Mouse (Mus musculus): ENCODE results near the gene Foxo6. TPM values are rescaled to one million over a fixed set of nuclear protein-coding genes. Genes with fewer than 3 reads are reported as not detected.

The Foxo6 gene
- polyA plus RNA-seq, 1 experiment from 2014 or later, result 0.37 TPM

GRCm38 (mm10) chr4:120314571-120314970 is 27.4 kb upstream of the Foxo6 start:
- Histone ChIP-seq H3K36me3 (no peaks in the 10 kb centered on the region), H3K4me1 (no peaks in the 10 kb centered on the region), H3K4me2 (no peak overlapping the region), H3K9me3 (no peaks in the 10 kb centered on the region), H3K9ac (no peak overlapping the region), H3K27ac (no peak overlapping the region), H3K4me3 (replicated peaks) (no peak overlapping the region), H3K27me3 (replicated peaks) (no peaks in the 10 kb centered on the region)
- WGBS, result 45% methylated on average over 3 of the region's 3 CpGs
- ATAC-seq (ENCODE audit: insufficient read depth, low FRiP score, low read depth), result no peak

- H3K4me1 ChIP-seq, result no peaks in the 10 kb centered on the region
- H3K27me3 ChIP-seq (replicated peaks), result no peaks in the 10 kb centered on the region
- WGBS, result 66% methylated on average over 5 of the region's 5 CpGs
- no peaks in the 10 kb centered on the region for H3K9me3 ChIP-seq
- H3K4me2 ChIP-seq, result no peak overlapping the region
- ATAC-seq (ENCODE audit: insufficient read depth, low FRiP score, low read depth), result no peak
- no peak overlapping the region for H3K4me3 ChIP-seq (replicated peaks)
- no peaks in the 10 kb centered on the region for H3K36me3 ChIP-seq
- no peak overlapping the region for H3K9ac ChIP-seq
- no peak overlapping the region for H3K27ac ChIP-seq
Observed at GRCm38 (mm10) chr4:120313309-120313708, 26.2 kb upstream of the Foxo6 start.

GRCm38 (mm10) chr4:120304580-120304979 is 17.4 kb upstream of the Foxo6 start:
- H3K4me1 ChIP-seq, result no peaks in the 10 kb centered on the region
- H3K9ac ChIP-seq, result no peak overlapping the region
- H3K27ac ChIP-seq, result no peak overlapping the region
- H3K4me3 ChIP-seq (replicated peaks), result no peak overlapping the region
- no peaks in the 10 kb centered on the region for H3K9me3 ChIP-seq
- H3K4me2 ChIP-seq, result no peak overlapping the region
- WGBS, result 10% methylated on average over 9 of the region's 9 CpGs
- ATAC-seq (ENCODE audit: insufficient read depth, low FRiP score, low read depth), result no peak
- no peaks in the 10 kb centered on the region for H3K36me3 ChIP-seq
- H3K27me3 ChIP-seq (replicated peaks), result no peaks in the 10 kb centered on the region

- Histone ChIP-seq H3K27me3 (replicated peaks) (no peaks in the 10 kb centered on the region; the same call in 1 of the 2 replicates), H3K36me3 (no peaks in the 10 kb centered on the region), H3K4me1 (no peaks in the 10 kb centered on the region), H3K4me3 (replicated peaks) (no peak overlapping the region), H3K9ac (no peak overlapping the region), H3K4me2 (no peak overlapping the region), H3K9me3 (no peaks in the 10 kb centered on the region), H3K27ac (no peak overlapping the region)
- 36% methylated on average over 7 of the region's 7 CpGs for WGBS
- ATAC-seq (ENCODE audit: insufficient read depth, low FRiP score, low read depth), result no peak
Observed at GRCm38 (mm10) chr4:120299287-120299686, 12.1 kb upstream of the Foxo6 start.

- peaks cover 9% of the 10 kb centered on the region; the same call in 1 of the 2 replicates for H3K27me3 ChIP-seq (replicated peaks)
- no peaks in the 10 kb centered on the region for H3K9me3 ChIP-seq
- no peak overlapping the region for H3K9ac ChIP-seq
- no peak overlapping the region for H3K4me3 ChIP-seq (replicated peaks)
- no peak overlapping the region for H3K4me2 ChIP-seq
- no peak overlapping the region for H3K27ac ChIP-seq
- 73% methylated on average over 11 of the region's 11 CpGs for WGBS
- peaks cover 10% of the 10 kb centered on the region for H3K4me1 ChIP-seq
- ATAC-seq (ENCODE audit: insufficient read depth, low FRiP score, low read depth), result no peak
- no peaks in the 10 kb centered on the region for H3K36me3 ChIP-seq
Observed at GRCm38 (mm10) chr4:120291106-120291822, 4.1 kb upstream of the Foxo6 start.

GRCm38 (mm10) chr4:120290486-120290885 is 3.3 kb upstream of the Foxo6 start:
- no peak overlapping the region for H3K27ac ChIP-seq
- no peaks in the 10 kb centered on the region for H3K36me3 ChIP-seq
- no peak overlapping the region for H3K4me3 ChIP-seq (replicated peaks)
- 45% methylated on average over 5 of the region's 5 CpGs for WGBS
- peaks cover 17% of the 10 kb centered on the region for H3K27me3 ChIP-seq (replicated peaks)
- no peak overlapping the region for H3K4me2 ChIP-seq
- H3K4me1 ChIP-seq, result peaks cover 10% of the 10 kb centered on the region
- H3K9me3 ChIP-seq, result no peaks in the 10 kb centered on the region
- no peak overlapping the region for H3K9ac ChIP-seq
- no peak for ATAC-seq (ENCODE audit: insufficient read depth, low FRiP score, low read depth)

- Histone ChIP-seq H3K9ac (no peak overlapping the region), H3K9me3 (no peaks in the 10 kb centered on the region), H3K4me1 (peaks cover 10% of the 10 kb centered on the region), H3K4me3 (replicated peaks) (no peak overlapping the region), H3K36me3 (no peaks in the 10 kb centered on the region), H3K4me2 (no peak overlapping the region), H3K27me3 (replicated peaks) (peaks cover 28% of the 10 kb centered on the region), H3K27ac (no peak overlapping the region)
- no peak for ATAC-seq (ENCODE audit: insufficient read depth, low FRiP score, low read depth)
- WGBS, result 65% methylated on average over 3 of the region's 3 CpGs
Observed at GRCm38 (mm10) chr4:120289181-120289965, 2.2 kb upstream of the Foxo6 start.

- no peak overlapping the region for H3K27ac ChIP-seq
- peaks cover 42% of the 10 kb centered on the region for H3K27me3 ChIP-seq (replicated peaks)
- no peaks in the 10 kb centered on the region for H3K36me3 ChIP-seq
- peak overlapping the region; percentile 46 for H3K9ac ChIP-seq
- no peaks in the 10 kb centered on the region for H3K9me3 ChIP-seq
- ATAC-seq (ENCODE audit: insufficient read depth, low FRiP score, low read depth), result no peak
- WGBS, result under 1% methylated on average over 48 of the region's 53 CpGs
- H3K4me2 ChIP-seq, result peak overlapping the region; percentile 100
- H3K4me3 ChIP-seq (replicated peaks), result peak overlapping the region; percentile 63
- peaks cover 23% of the 10 kb centered on the region for H3K4me1 ChIP-seq
Observed at GRCm38 (mm10) chr4:120286761-120287241, 348 bp downstream of the Foxo6 start.

GRCm38 (mm10) chr4:120285730-120286129 is 1.4 kb downstream of the Foxo6 start:
- ATAC-seq (ENCODE audit: insufficient read depth, low FRiP score, low read depth), result no peak
- WGBS, result 100% methylated on average over 1 of the region's 1 CpGs
- peaks cover 51% of the 10 kb centered on the region for H3K27me3 ChIP-seq (replicated peaks)
- H3K36me3 ChIP-seq, result no peaks in the 10 kb centered on the region
- peaks cover 23% of the 10 kb centered on the region for H3K4me1 ChIP-seq
- H3K4me2 ChIP-seq, result peak overlapping the region; percentile 21
- H3K9me3 ChIP-seq, result no peaks in the 10 kb centered on the region
- no peak overlapping the region for H3K9ac ChIP-seq
- H3K27ac ChIP-seq, result no peak overlapping the region
- H3K4me3 ChIP-seq (replicated peaks), result no peak overlapping the region

- no peak overlapping the region for H3K9ac ChIP-seq
- peaks cover 51% of the 10 kb centered on the region for H3K27me3 ChIP-seq (replicated peaks)
- no peak overlapping the region for H3K4me3 ChIP-seq (replicated peaks)
- H3K4me1 ChIP-seq, result peaks cover 23% of the 10 kb centered on the region
- no peaks in the 10 kb centered on the region for H3K9me3 ChIP-seq
- no peak overlapping the region for H3K4me2 ChIP-seq
- H3K27ac ChIP-seq, result no peak overlapping the region
- 73% methylated on average over 3 of the region's 3 CpGs for WGBS
- ATAC-seq (ENCODE audit: insufficient read depth, low FRiP score, low read depth), result no peak
- no peaks in the 10 kb centered on the region for H3K36me3 ChIP-seq
Observed at GRCm38 (mm10) chr4:120285223-120285622, 1.9 kb downstream of the Foxo6 start.

- WGBS, result 56% methylated on average over 1 of the region's 1 CpGs
- Histone ChIP-seq H3K27me3 (replicated peaks) (peaks cover 51% of the 10 kb centered on the region), H3K27ac (no peak overlapping the region)
Observed at GRCm38 (mm10) chr4:120284187-120284586, 3.0 kb downstream of the Foxo6 start.

GRCm38 (mm10) chr4:120283141-120283540 is 4.0 kb downstream of the Foxo6 start:
- peak overlapping the region; percentile 96 for H3K4me2 ChIP-seq
- H3K27ac ChIP-seq, result peak overlapping the region; percentile 19
- H3K27me3 ChIP-seq (replicated peaks), result peaks cover 53% of the 10 kb centered on the region
- H3K4me3 ChIP-seq (replicated peaks), result peak overlapping the region; percentile 50
- peak; percentile 78 for ATAC-seq (ENCODE audit: insufficient read depth, low FRiP score, low read depth)
- H3K4me1 ChIP-seq, result peaks cover 23% of the 10 kb centered on the region
- H3K36me3 ChIP-seq, result no peaks in the 10 kb centered on the region
- 10% methylated on average over 6 of the region's 6 CpGs for WGBS
- 0 out of 2 replicates have a peak overlapping the region, but pooled peaks have one; percentile 25 for H3K9ac ChIP-seq
- no peaks in the 10 kb centered on the region for H3K9me3 ChIP-seq

More at GRCm38 (mm10) chr4:120284187-120284586, 3.0 kb downstream of the Foxo6 start:
- no peak for ATAC-seq (ENCODE audit: insufficient read depth, low FRiP score, low read depth)
- no peak overlapping the region for H3K4me2 ChIP-seq
- H3K9me3 ChIP-seq, result no peaks in the 10 kb centered on the region
- H3K36me3 ChIP-seq, result no peaks in the 10 kb centered on the region
- peaks cover 23% of the 10 kb centered on the region for H3K4me1 ChIP-seq
- no peak overlapping the region for H3K4me3 ChIP-seq (replicated peaks)
- no peak overlapping the region for H3K9ac ChIP-seq
